15 mouse cellular contexts compared by ENCODE assay signal in genomic region chr5:20320970-20321369, GRCm38 (mm10).
"Had no signal": no experiment of that assay in that cellular context is flagged by ENCODE, and none has a peak within 500 bp of the region (broad histone marks: within the 10 kb centered on the region; RNA-seq: fewer than 3 reads in every experiment).

No protein-coding gene starts in this region.

- H3K4me2 ChIP-seq: limb, embryonic 12.5 days; midbrain, embryonic 13.5 days; neural tube, embryonic 15.5 days had no signal

- H3K9me3 ChIP-seq: limb, embryonic 12.5 days; midbrain, embryonic 13.5 days; neural tube, embryonic 15.5 days had no signal

- H3K36me3 ChIP-seq: limb, embryonic 12.5 days; midbrain, embryonic 13.5 days; neural tube, embryonic 15.5 days had no signal

- H3K27me3 ChIP-seq: limb, embryonic 12.5 days; midbrain, embryonic 13.5 days; neural tube, embryonic 15.5 days had no signal

- H3K27ac ChIP-seq: hindbrain, postnatal 0 days; layer of hippocampus, adult 2 months; limb, embryonic 12.5 days; liver, embryonic 14.5 days; midbrain, embryonic 13.5 days; neural tube, embryonic 15.5 days had no signal

- H3K4me3 ChIP-seq: layer of hippocampus, adult 2 months; limb, embryonic 12.5 days; midbrain, embryonic 13.5 days; myocyte; neural tube, embryonic 15.5 days had no signal

- DNase-seq: liver; lung, adult 2 months; lung, postnatal 36 days; right cerebral cortex, postnatal 4 days; spleen, adult 18-20 months; thymus, adult 18-20 months; thymus, postnatal 14 days had no signal

- H3K9ac ChIP-seq: limb, embryonic 12.5 days; liver, embryonic 14.5 days; midbrain, embryonic 13.5 days; neural tube, embryonic 15.5 days had no signal

- H3K4me1 ChIP-seq: limb, embryonic 12.5 days; midbrain, embryonic 13.5 days had no signal

- ATAC-seq: hindbrain, postnatal 0 days; lung, postnatal 0 days; midbrain, embryonic 13.5 days had no signal
